Mouse (Mus musculus) thymus, adult 2 months (tissue): ENCODE data around the gene Fam102a. TPM values are rescaled to one million over a fixed set of nuclear protein-coding genes. Genes with fewer than 3 reads are reported as not detected.

Experiments
- DNase-seq: peaks from one replicate; pipeline ENCODE4 v3.0.0; 2021
- H3K27ac ChIP-seq: fragments of 200-500 bp; 2 replicates; pipeline ENCODE4 v1.5.1; 2012; ENCODE audit warnings: low read length, control low read depth; ENCODE audit not compliant: control insufficient read depth, insufficient read depth
- H3K27me3 ChIP-seq: fragments of 200-500 bp; 2 replicates; pipeline ENCODE4 v1.6.1; 2012; ENCODE audit warnings: mild to moderate bottlenecking, low read length, moderate library complexity, mixed read lengths; ENCODE audit not compliant: control insufficient read depth, insufficient read depth
- H3K36me3 ChIP-seq: fragments of 200-500 bp; 2 replicates; pipeline ENCODE4 v1.6.1; 2012; ENCODE audit warnings: mild to moderate bottlenecking, low read length, moderate library complexity; ENCODE audit not compliant: control insufficient read depth, insufficient read depth
- H3K4me1 ChIP-seq: fragments of 200-500 bp; replicated peaks from 2 replicates; pipeline ENCODE4 v1.6.1; 2012; ENCODE audit warnings: low read length; ENCODE audit not compliant: control insufficient read depth, insufficient read depth
- H3K4me3 ChIP-seq: fragments of 200-500 bp; 2 replicates; pipeline ENCODE4 v1.5.1; 2012; ENCODE audit warnings: mild to moderate bottlenecking, low read length, control low read depth, moderate library complexity; ENCODE audit not compliant: control insufficient read depth, insufficient read depth
- CTCF ChIP-seq: fragments of 200-500 bp; IDR thresholded peaks from 2 replicates; pipeline ENCODE4 v1.5.1; 2012; ENCODE audit warnings: mild to moderate bottlenecking, control low read depth, low read length, moderate library complexity, borderline replicate concordance; ENCODE audit not compliant: control insufficient read depth, poor library complexity, insufficient read depth; ENCODE audit errors: extremely low read depth
- POLR2A ChIP-seq: fragments of 200-500 bp; IDR thresholded peaks from 2 replicates; pipeline ENCODE4 v1.6.1; 2012; ENCODE audit warnings: mild to moderate bottlenecking, low read length, control low read depth, moderate library complexity; ENCODE audit not compliant: control insufficient read depth, poor library complexity, insufficient read depth; ENCODE audit errors: extremely low read depth
- WGBS: fragments of 180-500 bp; shearing (Covaris S2); methylation state at CpG from one replicate; pipeline ENCODE4 v1.1.7; 2018; 5-methylcytosine and 5-hydroxymethylcytosine counted together
- polyA plus RNA-seq: library from polyadenylated mRNA; depleted of rRNA; stranded (reverse); fragments of >200 nt; gene quantifications from 2 replicates; pipeline ENCODE4 v1.2.3, GENCODE M21; 2012; rRNA removed

The Fam102a gene
- polyA plus RNA-seq, 1 experiment, result 57.4 TPM

- Histone ChIP-seq H3K27ac (no peak overlapping the region), H3K27me3 (no peaks in the 10 kb centered on the region), H3K4me1 (no peaks in the 10 kb centered on the region), H3K4me3 (no peak overlapping the region), H3K36me3 (no peaks in the 10 kb centered on the region)
- 98% methylated on average over 9 of the region's 9 CpGs for WGBS
- no peak for DNase-seq
- no peak for TF ChIP-seq POLR2A
- no peak for TF ChIP-seq CTCF
These were observed 82.9 kb downstream of the Fam102a start for GRCm38 (mm10) chr2:32618051-32618450.

Other genes starting within 250 kb of the Fam102a start
- gene Golga2, start 247.9 kb upstream of the Fam102a start, polyA plus RNA-seq, result 36.6 and 37.5 TPM in 2 replicates
- gene Swi5, start 247.3 kb upstream of the Fam102a start, polyA plus RNA-seq, result 147 and 168 TPM in 2 replicates
- gene Ciz1, start 183.0 kb upstream of the Fam102a start, polyA plus RNA-seq, result 517 and 528 TPM in 2 replicates
- gene Dnm1, start 182.0 kb upstream of the Fam102a start, polyA plus RNA-seq, result 10.7 and 12.1 TPM in 2 replicates
- gene 1110008P14Rik, start 153.4 kb upstream of the Fam102a start, polyA plus RNA-seq, result 192 and 257 TPM in 2 replicates
- gene Lcn2, start 147.1 kb upstream of the Fam102a start, polyA plus RNA-seq, result 23.8 and 27.3 TPM in 2 replicates
- gene Ptges2, start 139.4 kb upstream of the Fam102a start, polyA plus RNA-seq, result 17.9 and 24.7 TPM in 2 replicates
- 8.8 and 9.2 TPM in 2 replicates for gene Naif1, start 84.9 kb upstream of the Fam102a start, polyA plus RNA-seq
- gene Slc25a25, start 83.9 kb upstream of the Fam102a start, polyA plus RNA-seq, result 25.3 and 29.3 TPM in 2 replicates
- gene Dpm2, start 35.5 kb downstream of the Fam102a start, polyA plus RNA-seq, result 158 and 173 TPM in 2 replicates
- 0.92 and 1.1 TPM in 2 replicates for gene Pip5kl1, start 39.5 kb downstream of the Fam102a start, polyA plus RNA-seq
- not detected in 2 replicates for gene 9430097D07Rik, start 40.4 kb downstream of the Fam102a start, polyA plus RNA-seq
- gene St6galnac4, start 51.8 kb downstream of the Fam102a start, polyA plus RNA-seq, result 29.3 and 34.1 TPM in 2 replicates
- gene St6galnac6, start 64.4 kb downstream of the Fam102a start, polyA plus RNA-seq, result 18.1 and 25.9 TPM in 2 replicates
- 3.6 and 23.5 TPM in 2 replicates for gene Ak1, start 86.4 kb downstream of the Fam102a start, polyA plus RNA-seq
- 62.1 and 66.1 TPM in 2 replicates for gene Eng, start 111.3 kb downstream of the Fam102a start, polyA plus RNA-seq
- gene Fpgs, start 168.8 kb downstream of the Fam102a start, polyA plus RNA-seq, result 61.8 and 65.7 TPM in 2 replicates
- 220 and 239 TPM in 2 replicates for gene Cdk9, start 177.7 kb downstream of the Fam102a start, polyA plus RNA-seq
- gene Sh2d3c, start 185.7 kb downstream of the Fam102a start, polyA plus RNA-seq, result 104 and 106 TPM in 2 replicates
- 0.20 and 0.27 TPM in 2 replicates for gene 6330409D20Rik, start 205.7 kb downstream of the Fam102a start, polyA plus RNA-seq
- 169 and 171 TPM in 2 replicates for gene Tor2a, start 221.9 kb downstream of the Fam102a start, polyA plus RNA-seq
- gene Ttc16, start 240.3 kb downstream of the Fam102a start, polyA plus RNA-seq, result 1.9 and 2.3 TPM in 2 replicates
- gene Ptrh1, start 240.5 kb downstream of the Fam102a start, polyA plus RNA-seq, result 36.5 and 43.4 TPM in 2 replicates
- gene Cfap157, start 249.1 kb downstream of the Fam102a start, polyA plus RNA-seq, result 0.11 and 0.27 TPM in 2 replicates